Mouse (Mus musculus) A20 (cell line): ENCODE measurements around the gene Cdc42ep3.

Experiments
- DNase-seq: peaks from one replicate; pipeline ENCODE4 v3.0.0-alpha.2; 2011; ENCODE audit warnings: low read depth, low spot score

Cdc42ep3 gene

GRCm38 (mm10) chr17:79291672-79292071 lies 63.2 kb downstream of the Cdc42ep3 start:
- DNase-seq, result peak; percentile 44

- DNase-seq, result no peak
Observed at GRCm38 (mm10) chr17:79290697-79291096, 64.2 kb downstream of the Cdc42ep3 start.

GRCm38 (mm10) chr17:79287302-79287701 lies 67.6 kb downstream of the Cdc42ep3 start:
- DNase-seq, result no peak

- DNase-seq, result no peak
Observed at GRCm38 (mm10) chr17:79285030-79285601, 69.8 kb downstream of the Cdc42ep3 start.
